Mouse (Mus musculus) myocyte (in vitro differentiated cells): ENCODE measurements around the gene Anapc15. TPM values are rescaled to one million over a fixed set of nuclear protein-coding genes. Genes with fewer than 3 reads are reported as not detected.

Source experiments
- H3K27me3 ChIP-seq: one replicate; pipeline ENCODE4 v1.6.1; 2011; ENCODE audit not compliant: control insufficient read depth, insufficient read depth, insufficient read length
- H3K36me3 ChIP-seq: one replicate; pipeline ENCODE4 v1.6.1; 2011; ENCODE audit not compliant: control insufficient read depth, insufficient read depth
- H3K4me2 ChIP-seq: one replicate; pipeline ENCODE4 v1.6.1; 2011; ENCODE audit warnings: low read depth, control low read depth
- H3K4me3 ChIP-seq: one replicate; pipeline ENCODE4 v1.5.1; 2011; ENCODE audit warnings: mild to moderate bottlenecking, control low read depth, moderate library complexity
- H3K79me2 ChIP-seq: one replicate; pipeline ENCODE4 v1.6.1; 2011; ENCODE audit not compliant: control insufficient read depth, insufficient read depth
- H3ac ChIP-seq: one replicate; pipeline ENCODE4 v1.6.1; 2011; ENCODE audit not compliant: control insufficient read depth, insufficient read length
- CEBPB ChIP-seq: IDR thresholded peaks from 2 replicates; pipeline ENCODE4 v1.6.1; 2011; ENCODE audit warnings: mild to moderate bottlenecking, moderate library complexity; ENCODE audit not compliant: poor library complexity, insufficient read depth, severe bottlenecking
- MAX ChIP-seq: IDR thresholded peaks from one replicate; pipeline ENCODE4 v1.6.1; 2011; ENCODE audit warnings: low read depth, mild to moderate bottlenecking, control low read depth
- MYOD1 ChIP-seq, 3 experiments: IDR thresholded peaks; one replicate each; pipeline ENCODE4 v1.6.1; 2011; ENCODE audit warnings: control low read depth in 2 of 3, low read depth in 2 of 3, mild to moderate bottlenecking in 2 of 3, moderate library complexity in 1 of 3; ENCODE audit not compliant: insufficient read length in 2 of 3, control insufficient read depth in 1 of 3
- POLR2A ChIP-seq: IDR thresholded peaks from one replicate; pipeline ENCODE4 v1.6.1; 2011; ENCODE audit warnings: low read depth, mild to moderate bottlenecking, control low read depth, moderate library complexity; ENCODE audit not compliant: insufficient read length
- POLR2AphosphoS2 ChIP-seq: IDR thresholded peaks from one replicate; pipeline ENCODE4 v1.6.1; 2011; ENCODE audit warnings: low read depth, control low read depth; ENCODE audit not compliant: insufficient read length
- REST ChIP-seq: IDR thresholded peaks from one replicate; pipeline ENCODE4 v1.6.1; 2011; ENCODE audit warnings: mild to moderate bottlenecking, control low read depth, moderate library complexity; ENCODE audit not compliant: insufficient read depth, insufficient read length
- SRF ChIP-seq: IDR thresholded peaks from one replicate; pipeline ENCODE4 v1.6.1; 2011; ENCODE audit warnings: low read depth; ENCODE audit not compliant: control insufficient read depth, insufficient read length
- TCF12 ChIP-seq: IDR thresholded peaks from one replicate; pipeline ENCODE4 v1.6.1; 2011; ENCODE audit warnings: mild to moderate bottlenecking, control low read depth; ENCODE audit not compliant: poor library complexity, insufficient read depth, severe bottlenecking
- TCF3 ChIP-seq: IDR thresholded peaks from one replicate; pipeline ENCODE4 v1.6.1; 2011; ENCODE audit warnings: low read depth, control low read depth; ENCODE audit not compliant: insufficient read length
- USF1 ChIP-seq: IDR thresholded peaks from one replicate; pipeline ENCODE4 v1.6.1; 2011; ENCODE audit warnings: low read depth, mild to moderate bottlenecking, control low read depth, moderate library complexity
- polyA plus RNA-seq: library from polyadenylated mRNA; unstranded; fragments of >200 nt; fragmentation: generic; extraction: Trizol; gene quantifications from one replicate; pipeline ENCODE4 v1.2.1, GENCODE M21; 2012; ENCODE audit warnings: missing spikeins

The Anapc15 gene
- polyA plus RNA-seq, result 35.1 TPM

- TF ChIP-seq SRF (no peak), CEBPB (no peak)
- no peaks in the 10 kb centered on the region for H3K27me3 ChIP-seq
Measured at GRCm38 (mm10) chr7:101863415-101863814, at the start of gene Anapc15. Gene Anapc15 (plus strand): TSS chr7:101863715.

GRCm38 (mm10) chr7:101817861-101818401 lies 45.6 kb upstream of the Anapc15 start, which contains the start of gene Phox2a:
Gene Phox2a (plus strand): TSS chr7:101818313.
- no peak for TF ChIP-seq TCF12
- Histone ChIP-seq H3K79me2 (no peaks in the 10 kb centered on the region), H3K4me3 (no peak within 1 kb of the TSS), H3ac (no peak within 1 kb of the TSS), H3K36me3 (no peaks in the 10 kb centered on the region), H3K4me2 (no peak within 1 kb of the TSS), H3K27me3 (no peaks in the 10 kb centered on the region)

More at GRCm38 (mm10) chr7:101863415-101863814, at the start of gene Anapc15:
- H3ac ChIP-seq, result no peak within 1 kb of the TSS
- no peaks in the 10 kb centered on the region for H3K36me3 ChIP-seq
- H3K79me2 ChIP-seq, result no peaks in the 10 kb centered on the region
- no peak within 1 kb of the TSS for H3K4me2 ChIP-seq
- no peak within 1 kb of the TSS for H3K4me3 ChIP-seq

GRCm38 (mm10) chr7:101820295-101821030 lies 43.1 kb upstream of the Anapc15 start:
- Histone ChIP-seq H3K4me3 (no peak overlapping the region), H3K27me3 (no peaks in the 10 kb centered on the region), H3K4me2 (no peak overlapping the region), H3K79me2 (no peaks in the 10 kb centered on the region), H3ac (no peak overlapping the region), H3K36me3 (peaks cover 4% of the 10 kb centered on the region)
- TF ChIP-seq TCF12 (no peak), USF1 (no peak), SRF (no peak), REST (no peak), MAX (no peak), POLR2AphosphoS2 (peak; percentile 40)

DNA sequence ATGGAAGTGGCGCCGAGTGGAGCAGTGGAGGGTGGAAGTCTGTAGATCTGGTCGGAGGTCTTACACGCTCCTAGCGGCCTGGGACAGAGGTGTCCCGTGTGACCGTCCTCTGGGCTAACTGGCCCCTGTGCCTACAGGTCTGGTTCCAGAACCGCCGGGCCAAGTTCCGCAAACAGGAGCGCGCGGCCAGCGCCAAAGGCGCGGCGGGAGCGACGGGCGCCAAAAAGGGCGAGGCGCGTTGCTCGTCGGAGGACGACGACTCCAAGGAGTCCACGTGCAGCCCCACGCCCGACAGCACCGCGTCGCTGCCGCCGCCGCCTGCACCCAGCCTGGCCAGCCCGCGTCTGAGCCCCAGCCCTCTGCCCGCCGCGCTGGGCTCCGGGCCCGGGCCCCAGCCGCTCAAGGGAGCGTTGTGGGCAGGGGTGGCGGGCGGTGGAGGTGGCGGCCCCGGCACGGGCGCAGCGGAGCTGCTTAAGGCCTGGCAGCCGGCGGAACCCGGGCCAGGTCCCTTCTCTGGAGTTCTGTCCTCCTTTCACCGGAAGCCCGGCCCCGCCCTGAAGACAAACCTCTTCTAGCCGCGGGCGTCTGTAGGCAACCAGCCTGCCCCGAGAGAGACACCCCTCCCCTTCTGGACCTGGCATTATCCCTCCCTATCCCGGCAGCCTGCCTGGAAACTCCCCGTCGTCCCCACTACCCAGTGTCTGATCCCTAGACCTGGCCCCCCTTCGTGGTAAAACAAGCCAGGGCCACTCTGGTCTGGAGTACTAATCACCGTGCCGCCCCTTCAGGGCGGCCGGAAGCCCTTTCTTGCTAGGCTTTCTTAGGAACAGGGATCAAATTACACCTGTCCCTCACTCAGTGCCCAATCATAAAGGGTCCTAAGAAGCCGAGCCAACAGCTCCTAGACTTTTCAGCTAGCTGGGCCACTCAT lies 41.7 kb upstream of the Anapc15 start:
- no peak overlapping the region for H3K4me3 ChIP-seq
- no peak overlapping the region for H3K4me2 ChIP-seq
- TF ChIP-seq MAX (no peak), TCF3 (no peak), POLR2AphosphoS2 (peak; percentile 91), POLR2A (peak; percentile 16), MYOD1 (IDR thresholded peaks at IDR 0.05; ENCODE audit: control insufficient read depth in 1 of 3, insufficient read length in 2 of 3, low read depth in 2 of 3) (no peak), CEBPB (no peak)
- no peaks in the 10 kb centered on the region for H3K79me2 ChIP-seq
- no peaks in the 10 kb centered on the region for H3K27me3 ChIP-seq
- no peak overlapping the region for H3ac ChIP-seq
- H3K36me3 ChIP-seq, result peaks cover 12% of the 10 kb centered on the region

DNA sequence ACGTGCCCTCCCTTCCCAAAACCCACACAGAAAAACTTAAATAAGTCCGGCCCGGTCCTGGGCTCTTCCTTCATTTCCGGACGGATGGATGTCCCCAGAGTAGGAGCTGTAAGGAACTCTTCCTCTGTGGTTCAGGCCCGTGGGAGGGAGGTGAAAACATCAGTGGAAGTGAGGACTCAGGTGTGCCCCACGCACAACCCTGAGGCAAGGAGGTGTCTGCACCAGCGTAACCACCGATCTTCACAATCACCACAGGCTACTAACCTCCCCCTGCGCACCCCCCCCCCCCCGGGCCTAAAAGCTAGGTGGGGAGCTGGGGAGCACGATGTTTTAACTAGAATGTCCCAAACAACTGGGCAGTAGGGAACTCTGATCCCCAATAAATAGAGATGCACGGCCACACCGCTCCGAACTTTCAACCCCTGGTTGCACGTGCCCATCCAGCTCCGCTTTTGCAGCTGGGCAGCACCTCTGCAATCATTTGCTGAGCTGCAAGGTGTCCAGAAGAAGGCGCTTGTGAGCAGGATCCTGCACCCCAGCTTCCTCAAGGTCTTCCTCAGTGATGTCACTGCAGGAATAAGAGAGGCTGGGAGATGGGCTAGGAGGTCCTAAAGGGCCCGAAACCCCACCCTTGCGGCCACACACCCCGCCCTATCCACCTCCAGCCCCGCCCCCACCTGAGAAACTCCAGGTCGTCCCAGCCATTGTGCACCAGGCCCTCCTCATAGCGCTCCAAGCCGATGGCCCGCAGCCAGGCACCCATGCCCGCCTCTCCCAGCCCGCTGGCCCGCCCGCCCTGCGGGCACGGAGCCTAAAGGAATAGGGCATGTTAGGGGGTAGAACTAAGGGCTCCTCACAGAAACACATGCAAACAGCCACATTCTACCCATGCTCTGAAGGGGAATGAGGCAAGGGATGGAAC lies 40.4 kb upstream of the Anapc15 start:
- H3K79me2 ChIP-seq, result no peaks in the 10 kb centered on the region
- no peak overlapping the region for H3K4me3 ChIP-seq
- H3K36me3 ChIP-seq, result peaks cover 25% of the 10 kb centered on the region
- no peaks in the 10 kb centered on the region for H3K27me3 ChIP-seq
- no peak overlapping the region for H3ac ChIP-seq
- TF ChIP-seq POLR2A, result peak; percentile 32
- no peak for TF ChIP-seq REST
- TF ChIP-seq POLR2AphosphoS2, result peak; percentile 57
- no peak overlapping the region for H3K4me2 ChIP-seq
